Mouse (Mus musculus) skeletal muscle tissue, adult 2 months (tissue): ENCODE results near the gene Lgi1.

Experiments
- DNase-seq: peaks from one replicate; pipeline ENCODE4 v3.0.0-alpha.2; 2012; ENCODE audit warnings: low read depth, low spot score

The Lgi1 gene

GRCm38 (mm10) chr19:38264505-38265500 lies at the start of gene Lgi1:
TSS of gene Lgi1 (plus strand) at chr19:38264536.
- DNase-seq = no peak

GRCm38 (mm10) chr19:38217696-38218095 lies 46.6 kb upstream of the Lgi1 start:
- no peak for DNase-seq

GRCm38 (mm10) chr19:38223356-38223904 lies 40.9 kb upstream of the Lgi1 start:
- no peak for DNase-seq

- DNase-seq = peak; percentile 84
These were observed 40.2 kb upstream of the Lgi1 start, which contains the start of gene Fra10ac1 for GRCm38 (mm10) chr19:38223905-38224684. TSS of gene Fra10ac1 (minus strand) at chr19:38224156.

GRCm38 (mm10) chr19:38224685-38225060 lies 39.7 kb upstream of the Lgi1 start:
- DNase-seq = no peak

GRCm38 (mm10) chr19:38228699-38229098 lies 35.6 kb upstream of the Lgi1 start:
- no peak for DNase-seq

GRCm38 (mm10) chr19:38232087-38232486 lies 32.2 kb upstream of the Lgi1 start:
- no peak for DNase-seq

- DNase-seq = no peak
These were observed 31.8 kb upstream of the Lgi1 start for GRCm38 (mm10) chr19:38232516-38232915.

GRCm38 (mm10) chr19:38236526-38236925 lies 27.8 kb upstream of the Lgi1 start:
- DNase-seq = no peak

GRCm38 (mm10) chr19:38237834-38238212 lies 26.5 kb upstream of the Lgi1 start:
- no peak for DNase-seq

- no peak for DNase-seq
These were observed 26.0 kb upstream of the Lgi1 start for GRCm38 (mm10) chr19:38238213-38238951.

GRCm38 (mm10) chr19:38242314-38242852 lies 22.0 kb upstream of the Lgi1 start:
- DNase-seq = no peak

- no peak for DNase-seq
These were observed 19.6 kb upstream of the Lgi1 start for GRCm38 (mm10) chr19:38244748-38245147.

- DNase-seq = no peak
These were observed 18.8 kb upstream of the Lgi1 start for GRCm38 (mm10) chr19:38245361-38246176.

GRCm38 (mm10) chr19:38246177-38246622 lies 18.1 kb upstream of the Lgi1 start:
- DNase-seq = no peak

GRCm38 (mm10) chr19:38249627-38250026 lies 14.7 kb upstream of the Lgi1 start:
- DNase-seq = no peak

- peak; percentile 38 for DNase-seq
These were observed 10.5 kb upstream of the Lgi1 start for GRCm38 (mm10) chr19:38253796-38254195.

- no peak for DNase-seq
These were observed 5.7 kb upstream of the Lgi1 start for GRCm38 (mm10) chr19:38258651-38259065.

- DNase-seq = no peak
These were observed 4.9 kb upstream of the Lgi1 start for GRCm38 (mm10) chr19:38259436-38259835.

- peak; percentile 44 for DNase-seq
These were observed 4.0 kb upstream of the Lgi1 start for GRCm38 (mm10) chr19:38260346-38260745.
